Mouse (Mus musculus) testis, adult 2 months (tissue): ENCODE data around the gene Cpne9.
"Not testable (repeated sequence)": the region's sequence is repeated elsewhere in the genome, so short reads cannot be mapped to it uniquely, and the experiment has no call there.

Experiments
- CTCF ChIP-seq: fragments of 200-500 bp; IDR thresholded peaks from 2 replicates; pipeline ENCODE4 v1.5.1; 2012; ENCODE audit warnings: low read depth, mild to moderate bottlenecking, inconsistent platforms, low read length, moderate library complexity; ENCODE audit not compliant: control insufficient read depth, insufficient read depth, insufficient replicate concordance
- POLR2A ChIP-seq: fragments of 200-500 bp; IDR thresholded peaks from 2 replicates; pipeline ENCODE4 v1.6.1; 2012; ENCODE audit warnings: low read depth, mild to moderate bottlenecking, inconsistent platforms, low read length, moderate library complexity; ENCODE audit not compliant: control insufficient read depth

GRCm38 (mm10) chr6:113332734-113333133, 50.6 kb downstream of the Cpne9 start:
- not testable (repeated sequence) for TF ChIP-seq CTCF, POLR2A
